Mouse (Mus musculus) monocyte, adult 5-6 weeks (primary cell): ENCODE data around the gene Klhl28. TPM values are rescaled to one million over a fixed set of nuclear protein-coding genes. Genes with fewer than 3 reads are reported as not detected.

Experiments used
- ATAC-seq: fragments of 153-309, 156-312 bp; replicated peaks from 2 replicates; pipeline ENCODE4 v1.8.0; 2017; ENCODE audit warnings: mild to moderate bottlenecking; ENCODE audit not compliant: low TSS enrichment, insufficient number of reproducible peaks, severe bottlenecking, poor library complexity, low FRiP score
- total RNA-seq: library from RNA; stranded (forward); fragments of 200-1000, 200-491, 200-594 nt; gene quantifications from 3 replicates; pipeline ENCODE4 v1.2.3, GENCODE M21; 2017

Klhl28 gene
- 15.7 to 31.6 TPM (median 22.7 TPM) in 3 replicates for total RNA-seq

GRCm38 (mm10) chr12:64965124-64966026 lies at the start of gene Klhl28, which contains the start of gene Togaram1:
Gene Klhl28 (minus strand): TSS chr12:64965534.
Gene Togaram1 (plus strand): TSS chr12:64965804.
- ATAC-seq, result peak; percentile 98

GRCm38 (mm10) chr12:65007725-65008124 lies 42.4 kb upstream of the Klhl28 start:
- no peak for ATAC-seq

GRCm38 (mm10) chr12:64977518-64977917 lies 12.2 kb upstream of the Klhl28 start:
- no peak for ATAC-seq

DNA sequence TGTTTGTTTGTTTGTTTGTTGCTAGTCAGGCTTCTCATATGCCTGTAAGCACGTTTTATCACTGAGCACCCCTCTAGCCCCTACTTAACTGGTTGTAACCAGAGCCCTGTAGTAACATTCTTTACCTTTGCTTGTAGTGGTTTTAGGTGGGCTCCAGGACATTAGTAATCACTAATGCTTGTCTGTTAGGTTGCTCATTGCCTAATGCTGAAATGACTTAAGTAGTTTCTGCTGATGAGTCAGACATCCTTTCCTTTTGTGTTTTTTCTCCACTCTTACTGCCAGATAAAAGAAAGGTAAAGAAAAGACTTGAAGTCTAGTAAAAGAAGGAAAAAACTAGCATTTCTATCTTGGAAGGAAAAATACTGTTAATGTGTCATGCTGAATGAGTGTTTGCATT lies 10.9 kb upstream of the Klhl28 start:
- ATAC-seq, result no peak

GRCm38 (mm10) chr12:64975558-64975957 lies 10.2 kb upstream of the Klhl28 start:
- ATAC-seq, result 0 out of 2 replicates have a peak, but pooled peaks have one; percentile 40

- ATAC-seq, result no peak
Observed at GRCm38 (mm10) chr12:64972063-64972462, 6.7 kb upstream of the Klhl28 start.

DNA sequence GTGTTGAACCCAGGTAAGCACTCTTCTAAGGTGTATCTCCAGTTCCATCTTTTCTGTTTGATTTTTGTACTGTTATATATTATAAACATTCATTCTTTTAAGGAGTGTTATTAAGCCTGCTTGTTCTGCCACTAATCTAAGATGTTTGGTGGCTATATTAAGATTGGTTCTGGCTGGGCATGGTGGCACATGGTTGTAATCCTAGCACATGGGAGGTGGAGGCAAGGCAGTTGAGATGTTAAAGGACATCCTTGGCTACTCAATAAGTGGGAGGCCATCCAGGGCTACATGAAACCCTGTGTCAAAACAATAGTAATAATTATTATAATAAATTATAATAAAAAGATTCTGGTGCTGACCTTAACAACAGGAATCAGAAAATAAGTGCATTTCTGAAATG lies 6.1 kb upstream of the Klhl28 start:
- ATAC-seq, result no peak

- ATAC-seq, result no peak
Observed at GRCm38 (mm10) chr12:64968067-64968466, 2.7 kb upstream of the Klhl28 start.

DNA sequence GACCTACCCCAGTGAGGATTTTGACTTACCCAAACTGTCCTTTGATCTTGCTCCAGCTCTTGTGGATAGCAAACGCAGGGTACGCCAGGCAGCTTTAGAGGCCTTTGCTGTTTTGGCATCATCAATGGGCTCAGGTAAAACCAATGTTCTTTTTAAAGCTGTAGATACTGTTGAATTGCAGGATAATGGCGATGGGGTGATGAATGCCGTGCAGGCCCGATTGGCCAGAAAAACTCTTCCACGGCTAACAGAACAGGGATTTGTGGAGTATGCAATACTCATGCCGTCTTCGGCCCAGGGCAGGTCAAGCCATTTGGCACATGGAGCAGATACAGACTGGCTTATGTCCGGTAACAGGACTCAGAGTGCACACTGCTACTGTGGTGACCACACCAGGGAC lies 2.1 kb upstream of the Klhl28 start:
- ATAC-seq, result no peak

DNA sequence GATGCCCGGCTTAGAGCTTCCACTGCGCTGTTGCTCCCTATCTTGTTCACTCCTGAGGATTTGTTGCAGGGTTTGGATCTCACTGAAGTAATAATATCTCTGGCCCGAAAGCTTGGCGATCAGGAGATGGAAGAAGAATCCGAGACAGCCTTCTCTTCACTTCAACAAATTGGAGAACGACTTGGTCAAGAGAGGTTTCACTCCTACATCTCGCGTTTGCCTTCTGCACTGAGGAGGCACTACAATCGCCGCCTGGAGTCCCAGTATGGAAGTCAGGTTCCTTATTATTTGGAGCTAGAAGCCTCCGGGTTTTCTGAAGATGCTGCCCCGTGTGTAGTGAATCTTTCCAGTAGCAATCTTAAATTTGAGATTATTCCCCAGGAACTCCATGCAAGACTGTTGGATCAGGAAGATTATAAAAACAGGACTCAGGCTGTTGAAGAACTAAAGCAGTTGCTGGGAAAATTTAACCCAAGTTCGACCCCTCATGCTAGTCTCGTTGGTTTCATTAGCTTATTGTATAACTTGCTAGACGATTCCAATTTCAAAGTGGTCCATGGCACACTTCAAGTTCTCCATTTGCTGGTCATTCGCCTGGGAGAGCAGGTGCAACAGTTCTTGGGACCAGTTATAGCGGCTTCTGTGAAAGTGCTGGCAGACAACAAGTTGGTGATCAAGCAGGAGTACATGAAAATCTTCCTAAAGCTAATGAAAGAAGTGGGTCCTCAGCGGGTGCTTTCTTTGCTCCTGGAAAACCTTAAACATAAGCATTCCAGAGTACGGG lies 1.5 kb upstream of the Klhl28 start:
- ATAC-seq, result no peak

GRCm38 (mm10) chr12:64966101-64966631 lies 832 bp upstream of the Klhl28 start:
- ATAC-seq, result 0 out of 2 replicates have a peak, but pooled peaks have one; percentile 3

DNA sequence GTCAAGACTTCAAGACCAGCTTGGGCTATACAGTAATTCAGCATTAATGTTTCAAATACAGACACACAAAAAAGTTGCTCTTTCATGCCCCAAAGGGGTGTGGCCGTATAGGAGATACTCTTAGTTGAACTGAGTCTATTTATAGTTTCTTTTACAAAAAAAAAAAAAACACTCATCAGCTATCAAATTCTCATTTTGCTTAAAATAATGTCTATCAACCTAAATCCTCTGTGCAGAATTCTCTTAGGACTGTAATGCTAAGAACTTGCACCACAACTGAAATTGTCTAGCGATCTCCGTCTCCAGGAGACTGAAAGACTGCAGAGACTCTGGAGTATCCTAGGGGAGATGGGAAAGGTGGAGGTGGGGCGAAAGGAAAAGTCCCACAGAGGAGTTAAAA lies 774 bp downstream of the Klhl28 start:
- ATAC-seq, result no peak

DNA sequence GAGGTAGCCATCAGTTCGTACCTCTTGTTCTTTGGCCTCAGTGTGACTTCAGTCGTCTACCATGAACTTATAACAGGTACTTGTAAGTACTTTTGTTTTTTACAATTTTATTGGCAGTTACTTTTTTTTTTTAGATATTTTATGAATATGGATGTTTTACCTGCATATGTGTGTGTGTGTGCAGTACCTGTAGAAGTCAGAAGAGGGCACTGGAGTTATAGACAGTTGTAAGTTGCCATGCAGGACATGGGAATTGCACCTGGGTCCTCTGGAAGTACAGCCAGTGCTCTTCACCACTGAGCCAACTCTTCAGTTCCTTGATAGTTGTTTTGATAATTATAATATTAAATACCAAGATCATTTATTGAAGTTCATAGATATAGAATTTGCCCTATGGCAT lies 27.8 kb downstream of the Klhl28 start:
- no peak for ATAC-seq

GRCm38 (mm10) chr12:64917578-64918471 lies 47.5 kb downstream of the Klhl28 start, which contains the start of gene Gm527:
Gene Gm527 (plus strand): TSS chr12:64917906.
- peak; percentile 98 for ATAC-seq

GRCm38 (mm10) chr12:64916735-64917134 lies 48.6 kb downstream of the Klhl28 start:
- no peak for ATAC-seq

- ATAC-seq, result no peak
Observed at GRCm38 (mm10) chr12:64912996-64913395, 52.3 kb downstream of the Klhl28 start.

DNA sequence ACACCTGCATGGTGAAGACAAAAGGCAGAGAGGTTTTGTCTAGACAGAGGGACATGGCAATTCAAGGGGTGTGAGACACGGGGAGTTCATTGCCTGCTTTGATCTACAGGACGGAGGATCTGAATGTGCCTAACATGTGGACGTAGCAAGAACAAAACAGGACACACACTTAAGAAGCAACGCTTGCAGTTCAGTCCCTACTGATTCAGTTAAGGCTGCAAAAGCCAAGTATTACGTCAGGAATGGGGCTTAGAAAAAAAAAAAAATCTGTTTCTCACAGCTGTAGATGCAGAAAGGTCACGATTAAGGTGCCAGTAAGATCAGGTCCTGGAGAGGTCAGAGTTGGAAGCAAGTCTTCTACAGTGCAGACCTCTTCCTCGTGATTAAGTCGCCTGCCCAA lies 62.1 kb downstream of the Klhl28 start:
- no peak for ATAC-seq

DNA sequence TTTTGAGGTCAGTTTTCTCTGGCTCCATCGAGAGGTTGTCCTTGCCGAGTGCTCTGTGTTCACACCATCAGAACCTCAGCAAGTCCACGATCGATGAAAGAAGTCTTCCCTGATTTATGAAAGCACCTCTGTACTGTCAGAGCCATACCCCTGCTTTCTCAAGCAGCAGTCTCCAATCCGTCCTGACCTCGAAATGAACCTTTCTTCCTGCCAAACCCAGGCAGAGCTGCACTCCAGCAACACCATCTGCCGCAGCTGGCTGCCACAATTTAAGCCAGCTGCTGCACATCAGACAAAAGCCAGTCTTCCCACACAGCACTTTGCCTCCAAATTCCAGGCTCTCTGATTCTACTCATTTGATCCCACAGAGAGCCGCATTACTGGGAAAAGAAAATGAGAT lies 62.8 kb downstream of the Klhl28 start:
- no peak for ATAC-seq
